Mouse (Mus musculus) limb, embryonic 14.5 days (tissue): ENCODE results near the gene Usp53. TPM values are rescaled to one million over a fixed set of nuclear protein-coding genes. Genes with fewer than 3 reads are reported as not detected.

Experiments used
- ATAC-seq: fragments of 200-750 bp; cut with Nextera tagmentation; 2 replicates; pipeline ENCODE4 v1.8.0; 2017; ENCODE audit warnings: low read depth, moderate number of reproducible peaks, moderate TSS enrichment; ENCODE audit not compliant: low FRiP score
- DNase-seq: peaks from one replicate; pipeline ENCODE4 v3.0.0-alpha.2; 2015; ENCODE audit warnings: low spot score
- H3K27ac ChIP-seq: fragments of 300-500 bp; sonication (generic); replicated peaks from 2 replicates; pipeline ENCODE4 v1.5.1; 2014; ENCODE audit warnings: low read depth, mild to moderate bottlenecking, low read length, moderate library complexity, mixed read lengths
- H3K27me3 ChIP-seq: fragments of 300-500 bp; sonication (generic); 2 replicates; pipeline ENCODE4 v1.6.1; 2014; ENCODE audit warnings: low read length, mixed read lengths; ENCODE audit not compliant: control insufficient read depth, insufficient read depth
- H3K36me3 ChIP-seq: fragments of 300-500 bp; sonication (generic); 2 replicates; pipeline ENCODE4 v1.6.1; 2014; ENCODE audit warnings: mild to moderate bottlenecking, low read length, moderate library complexity, mixed read lengths; ENCODE audit not compliant: control insufficient read depth, insufficient read depth
- H3K4me1 ChIP-seq: fragments of 300-500 bp; sonication (generic); 2 replicates; pipeline ENCODE4 v1.6.1; 2014; ENCODE audit warnings: antibody characterized with exemption, low read length, mixed read lengths; ENCODE audit not compliant: control insufficient read depth, insufficient read depth
- H3K4me2 ChIP-seq: fragments of 300-500 bp; sonication (generic); replicated peaks from 2 replicates; pipeline ENCODE4 v1.6.1; 2014; ENCODE audit warnings: low read depth, mild to moderate bottlenecking, low read length, moderate library complexity; ENCODE audit not compliant: severe bottlenecking
- H3K4me3 ChIP-seq: fragments of 300-500 bp; sonication (generic); replicated peaks from 2 replicates; pipeline ENCODE4 v1.5.1; 2014; ENCODE audit warnings: low read length
- H3K9ac ChIP-seq: fragments of 300-500 bp; sonication (generic); 2 replicates; pipeline ENCODE4 v1.6.1; 2014; ENCODE audit warnings: mild to moderate bottlenecking, low read depth, low read length, moderate library complexity; ENCODE audit not compliant: severe bottlenecking
- H3K9me3 ChIP-seq: fragments of 300-500 bp; sonication (generic); 2 replicates; pipeline ENCODE4 v1.6.1; 2016; ENCODE audit warnings: low read length; ENCODE audit not compliant: control insufficient read depth
- POLR2A ChIP-seq: fragments of 200-500 bp; IDR thresholded peaks from 2 replicates; pipeline ENCODE4 v1.8.0; 2012; ENCODE audit warnings: inconsistent platforms, mild to moderate bottlenecking, moderate library complexity, borderline replicate concordance; ENCODE audit not compliant: insufficient read depth, insufficient read length; ENCODE audit errors: extremely low read depth
- WGBS: fragments of 180-500 bp; shearing (Covaris S2); extraction: QIAGEN DNeasy Blood & Tissue Kit; methylation state at CpG from one replicate; pipeline ENCODE4 v1.1.7; 2014; 5-methylcytosine and 5-hydroxymethylcytosine counted together
- microRNA-seq: library from miRNA; unstranded; fragments of <30 nt; microRNA quantifications from one replicate; pipeline ENCODE4, GENCODE M21; 2016
- polyA plus RNA-seq, 2 experiments: library from polyadenylated mRNA; depleted of rRNA in 1 of 2; stranded (reverse) in 1 of 2; unstranded in 1 of 2; fragments of >200 nt; fragmentation: Nextera tagmentation in 1 of 2; extraction: Ambion mirVana in 1 of 2; gene quantifications; 2 replicates each; pipeline versions ENCODE4 v1.2.1 to v1.2.3; 2012 to 2014

The Usp53 gene
- polyA plus RNA-seq, 2 experiments, result 2.8 to 8.1 TPM

DNA sequence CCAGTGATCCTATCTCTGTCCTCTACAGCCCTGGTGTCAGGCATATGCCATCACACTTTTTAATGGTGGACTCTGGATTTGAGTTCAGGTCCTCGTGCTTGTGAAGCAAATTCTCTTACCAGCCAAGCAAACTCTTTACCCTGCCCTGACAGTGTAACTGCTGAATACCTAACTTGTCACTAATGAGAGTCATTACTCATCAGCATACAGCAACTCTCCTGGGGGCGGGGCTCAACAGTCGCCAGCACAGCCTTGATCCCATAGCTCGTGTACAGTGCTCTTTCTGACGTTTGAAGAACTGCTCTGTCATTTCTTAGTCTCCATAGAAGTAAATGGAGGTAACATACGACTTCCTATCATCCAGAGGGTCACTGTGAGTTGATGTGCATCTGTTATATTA is 86.1 kb downstream of the Usp53 start:
- Histone ChIP-seq H3K4me3 (no peak overlapping the region), H3K27ac (no peak overlapping the region), H3K9ac (no peak overlapping the region), H3K27me3 (no peaks in the 10 kb centered on the region), H3K4me2 (no peak overlapping the region), H3K36me3 (no peaks in the 10 kb centered on the region), H3K9me3 (no peaks in the 10 kb centered on the region), H3K4me1 (no peaks in the 10 kb centered on the region)
- 57% methylated on average over 6 of the region's 6 CpGs for WGBS
- ATAC-seq (no peak), DNase-seq (no peak)
- TF ChIP-seq POLR2A, result no peak

DNA sequence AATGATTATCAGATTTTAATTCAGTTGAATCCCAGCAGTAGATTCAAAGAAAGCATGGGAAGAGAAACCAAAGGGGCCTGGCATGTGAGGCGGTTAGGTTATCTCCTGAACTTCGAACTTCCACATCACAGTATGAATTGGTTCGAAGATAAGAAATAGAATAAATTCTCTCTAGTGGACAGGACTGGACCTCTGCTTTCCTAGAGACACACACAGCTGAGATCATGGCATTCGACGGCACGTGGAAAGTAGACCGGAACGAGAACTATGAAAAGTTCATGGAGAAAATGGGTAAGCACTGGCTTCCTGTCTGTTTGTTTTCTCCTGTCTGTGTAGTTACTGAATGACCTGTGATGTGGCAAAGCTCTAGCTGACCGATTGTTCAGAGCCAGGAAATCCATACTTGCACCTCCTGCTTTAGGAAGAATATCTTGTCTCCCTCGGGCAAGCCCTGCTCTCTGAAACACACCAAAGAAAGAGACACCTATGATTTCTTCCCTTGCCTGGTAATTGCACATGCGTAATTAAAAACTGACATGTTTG is 89.0 kb downstream of the Usp53 start:
- Histone ChIP-seq H3K27ac (no peak overlapping the region), H3K4me2 (no peak overlapping the region), H3K4me3 (no peak overlapping the region), H3K27me3 (no peaks in the 10 kb centered on the region), H3K4me1 (no peaks in the 10 kb centered on the region), H3K36me3 (no peaks in the 10 kb centered on the region), H3K9me3 (no peaks in the 10 kb centered on the region), H3K9ac (no peak overlapping the region)
- WGBS, result 82% methylated on average over 11 of the region's 11 CpGs
- no peak for TF ChIP-seq POLR2A
- DNase-seq (no peak), ATAC-seq (no peak)

- TF ChIP-seq POLR2A, result no peak
- 79% methylated on average over 3 of the region's 3 CpGs for WGBS
- ATAC-seq, result no peak
- no peak within 1 kb of the TSS for H3K4me2 ChIP-seq
- H3K9me3 ChIP-seq, result no peaks in the 10 kb centered on the region
- H3K27ac ChIP-seq, result no peak within 1 kb of the TSS
- no peak for DNase-seq
- H3K4me3 ChIP-seq, result no peak within 1 kb of the TSS
- no peaks in the 10 kb centered on the region for H3K36me3 ChIP-seq
- H3K9ac ChIP-seq, result no peak within 1 kb of the TSS
- no peaks in the 10 kb centered on the region for H3K4me1 ChIP-seq
- H3K27me3 ChIP-seq, result no peaks in the 10 kb centered on the region
Measured at GRCm38 (mm10) chr3:122894772-122895171, 89.5 kb downstream of the Usp53 start, which contains the start of gene Fabp2. Gene Fabp2 (plus strand): TSS chr3:122895072.

DNA sequence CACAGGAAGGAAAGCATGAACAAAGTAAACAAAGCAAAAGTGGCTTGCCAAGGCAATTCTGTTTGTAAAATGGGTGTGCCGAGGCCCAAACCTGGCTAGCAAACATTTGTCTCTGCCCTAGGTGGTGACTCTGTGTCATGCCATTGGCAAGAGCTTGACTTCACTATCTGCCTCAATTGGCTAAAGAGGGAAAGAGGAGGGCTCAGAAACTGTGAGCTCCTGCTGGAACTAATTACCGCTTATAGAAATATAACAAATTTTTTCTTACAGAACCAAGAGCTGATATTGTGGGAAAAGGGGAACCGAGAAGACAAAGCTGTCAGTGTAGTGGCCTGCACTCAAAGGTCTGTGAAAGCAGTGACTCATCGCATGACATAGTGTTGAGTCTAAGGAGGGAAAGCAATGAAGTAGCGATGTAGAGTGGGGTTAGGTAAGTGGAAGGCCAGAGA is 95.9 kb downstream of the Usp53 start:
- Histone ChIP-seq H3K9me3 (no peaks in the 10 kb centered on the region), H3K4me2 (no peak overlapping the region), H3K27ac (no peak overlapping the region), H3K9ac (no peak overlapping the region), H3K4me3 (no peak overlapping the region), H3K27me3 (no peaks in the 10 kb centered on the region), H3K4me1 (no peaks in the 10 kb centered on the region), H3K36me3 (no peaks in the 10 kb centered on the region)
- DNase-seq, result no peak
- no peak for ATAC-seq
- 77% methylated on average over 5 of the region's 5 CpGs for WGBS
- no peak for TF ChIP-seq POLR2A

GRCm38 (mm10) chr3:122887505-122888301 is 96.6 kb downstream of the Usp53 start:
- no peak overlapping the region for H3K4me2 ChIP-seq
- no peak overlapping the region for H3K27ac ChIP-seq
- H3K9me3 ChIP-seq, result no peaks in the 10 kb centered on the region
- no peak for ATAC-seq
- WGBS, result 84% methylated on average over 4 of the region's 4 CpGs
- no peak overlapping the region for H3K4me3 ChIP-seq
- H3K27me3 ChIP-seq, result no peaks in the 10 kb centered on the region
- no peak for TF ChIP-seq POLR2A
- H3K4me1 ChIP-seq, result no peaks in the 10 kb centered on the region
- no peak for DNase-seq
- no peak overlapping the region for H3K9ac ChIP-seq
- no peaks in the 10 kb centered on the region for H3K36me3 ChIP-seq

Small RNAs within 50 kb of the gene (microRNA-seq; reads per million reads assigned to microRNA genes)
- gene Gm22066, result not detected

Other genes starting within 250 kb of the Usp53 start
- gene Fabp2, start 89.4 kb downstream of the Usp53 start, polyA plus RNA-seq (2012; rRNA removed), result not detected in 2 replicates
- gene Fabp2, start 89.4 kb downstream of the Usp53 start, polyA plus RNA-seq (2014; fragmentation: Nextera tagmentation; extraction: Ambion mirVana), result not detected in 2 replicates
- gene Gm10959, start 65.2 kb downstream of the Usp53 start, polyA plus RNA-seq (2012; rRNA removed), result not detected in 2 replicates
- not detected in 2 replicates for gene Gm10959, start 65.2 kb downstream of the Usp53 start, polyA plus RNA-seq (2014; fragmentation: Nextera tagmentation; extraction: Ambion mirVana)
- 41.7 and 48.0 TPM in 2 replicates for gene 1810037I17Rik, start 60.3 kb downstream of the Usp53 start, polyA plus RNA-seq (2012; rRNA removed)
- 90.1 and 97.7 TPM in 2 replicates for gene 1810037I17Rik, start 60.3 kb downstream of the Usp53 start, polyA plus RNA-seq (2014; fragmentation: Nextera tagmentation; extraction: Ambion mirVana)
- 13.9 and 20.2 TPM in 2 replicates for gene Myoz2, start 50.5 kb upstream of the Usp53 start, polyA plus RNA-seq (2012; rRNA removed)
- gene Myoz2, start 50.5 kb upstream of the Usp53 start, polyA plus RNA-seq (2014; fragmentation: Nextera tagmentation; extraction: Ambion mirVana), result 20.2 and 34.6 TPM in 2 replicates